Mouse (Mus musculus) right cerebral cortex, postnatal 10 days (tissue): Measurements from ENCODE around the gene Clstn2.
A peak's percentile ranks its signal among the peaks of the same experiment; 100 is the strongest.

Source experiments
- DNase-seq, 2 experiments: peaks; one replicate each; pipeline ENCODE4 v3.0.0; 2021; ENCODE audit warnings: low spot score in 2 of 2

Gene Clstn2

GRCm38 (mm10) chr9:97679878-97680277 lies 353.1 kb downstream of the Clstn2 start:
- DNase-seq: no peak

GRCm38 (mm10) chr9:97679106-97679505 lies 353.9 kb downstream of the Clstn2 start:
- no peak for DNase-seq

GRCm38 (mm10) chr9:97677075-97677474 lies 355.9 kb downstream of the Clstn2 start:
- DNase-seq: no peak

GRCm38 (mm10) chr9:97672681-97673080 lies 360.3 kb downstream of the Clstn2 start:
- no peak for DNase-seq

- no peak for DNase-seq
Observed at GRCm38 (mm10) chr9:97672224-97672623, 360.8 kb downstream of the Clstn2 start.

- no peak for DNase-seq
Observed at GRCm38 (mm10) chr9:97670666-97671065, 362.3 kb downstream of the Clstn2 start.

- DNase-seq: no peak
Observed at GRCm38 (mm10) chr9:97660989-97661388, 372.0 kb downstream of the Clstn2 start.

- no peak for DNase-seq
Observed at GRCm38 (mm10) chr9:97658736-97659135, 374.2 kb downstream of the Clstn2 start.

- DNase-seq: no peak
Observed at GRCm38 (mm10) chr9:97648409-97648808, 384.6 kb downstream of the Clstn2 start.

- DNase-seq: no peak
Observed at GRCm38 (mm10) chr9:97645746-97646145, 387.2 kb downstream of the Clstn2 start.

- no peak for DNase-seq
Observed at GRCm38 (mm10) chr9:97642396-97642795, 390.6 kb downstream of the Clstn2 start.

- no peak for DNase-seq
Observed at GRCm38 (mm10) chr9:97639967-97640549, 392.9 kb downstream of the Clstn2 start.

GRCm38 (mm10) chr9:97638683-97639354 lies 394.2 kb downstream of the Clstn2 start:
- peak; percentile 41 to 62 for DNase-seq

GRCm38 (mm10) chr9:97635351-97635750 lies 397.6 kb downstream of the Clstn2 start:
- no peak for DNase-seq

GRCm38 (mm10) chr9:97634831-97635230 lies 398.1 kb downstream of the Clstn2 start:
- no peak for DNase-seq

GRCm38 (mm10) chr9:97629180-97629579 lies 403.8 kb downstream of the Clstn2 start:
- DNase-seq: no peak

GRCm38 (mm10) chr9:97628361-97628908 lies 404.5 kb downstream of the Clstn2 start:
- no peak for DNase-seq

- DNase-seq: no peak
Observed at GRCm38 (mm10) chr9:97627916-97628315, 405.1 kb downstream of the Clstn2 start.

GRCm38 (mm10) chr9:97610566-97610965 lies 422.4 kb downstream of the Clstn2 start:
- peak; percentile 52 to 54 for DNase-seq

GRCm38 (mm10) chr9:97603729-97604128 lies 429.3 kb downstream of the Clstn2 start:
- DNase-seq: no peak

GRCm38 (mm10) chr9:97602476-97602875 lies 430.5 kb downstream of the Clstn2 start:
- DNase-seq: no peak

GRCm38 (mm10) chr9:97599006-97599405 lies 434.0 kb downstream of the Clstn2 start:
- DNase-seq: no peak

- no peak for DNase-seq
Observed at GRCm38 (mm10) chr9:97590712-97591111, 442.3 kb downstream of the Clstn2 start.
